32 mouse cellular contexts compared by ENCODE assay signal in the genomic region with DNA sequence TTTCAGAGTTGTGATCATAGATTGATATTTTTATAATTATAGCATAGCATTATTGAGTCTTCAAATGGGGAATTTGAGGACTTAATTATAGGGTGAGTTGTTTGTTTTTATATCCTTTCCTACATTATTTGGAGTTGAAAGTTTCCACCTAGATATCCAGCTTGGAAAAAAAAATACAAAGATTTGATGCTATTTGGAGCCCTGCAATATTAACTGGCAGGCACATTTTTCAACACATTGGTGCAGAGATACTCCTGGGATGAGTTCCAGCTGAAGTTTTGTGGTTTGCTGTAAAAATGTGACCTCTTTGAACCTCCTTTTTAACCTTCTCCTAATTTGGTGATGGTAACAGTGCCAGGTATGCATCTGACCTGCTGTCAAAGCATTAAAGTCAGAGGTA.
"Had no signal": no experiment of that assay in that cellular context is flagged by ENCODE, and none has a peak within 500 bp of the region (broad histone marks: within the 10 kb centered on the region; RNA-seq: fewer than 3 reads in every experiment).

No protein-coding gene starts in this region.

- H3K27me3 ChIP-seq: limb, embryonic 12.5 days; limb, embryonic 13.5 days; limb, embryonic 15.5 days; liver, embryonic 12.5 days; liver, embryonic 13.5 days; liver, embryonic 15.5 days; lung, embryonic 15.5 days; megakaryocyte, embryonic 14.5 days; midbrain, embryonic 12.5 days; midbrain, embryonic 13.5 days; midbrain, embryonic 15.5 days; neural tube, embryonic 12.5 days; neural tube, embryonic 13.5 days had no signal

- H3K4me3 ChIP-seq: limb, embryonic 10.5 days; limb, embryonic 12.5 days; limb, embryonic 13.5 days; limb, embryonic 15.5 days; liver, embryonic 12.5 days; liver, embryonic 13.5 days; liver, embryonic 15.5 days; lung, embryonic 15.5 days; megakaryocyte, embryonic 14.5 days; midbrain, embryonic 10.5 days; midbrain, embryonic 12.5 days; midbrain, embryonic 13.5 days; midbrain, embryonic 15.5 days; myocyte; neural tube, embryonic 12.5 days; neural tube, embryonic 13.5 days had no signal

- H3K27ac ChIP-seq: limb, embryonic 10.5 days; limb, embryonic 12.5 days; limb, embryonic 13.5 days; limb, embryonic 15.5 days; liver, embryonic 12.5 days; liver, embryonic 13.5 days; liver, embryonic 14.5 days; liver, embryonic 15.5 days; lung, embryonic 15.5 days; macrophage; midbrain, embryonic 10.5 days; midbrain, embryonic 12.5 days; midbrain, embryonic 13.5 days; midbrain, embryonic 15.5 days; neural tube, embryonic 12.5 days; neural tube, embryonic 13.5 days had no signal

- H3K4me1 ChIP-seq: limb, embryonic 10.5 days; limb, embryonic 12.5 days; limb, embryonic 13.5 days; limb, embryonic 15.5 days; liver, embryonic 12.5 days; liver, embryonic 13.5 days; liver, embryonic 15.5 days; lung, embryonic 15.5 days; megakaryocyte, embryonic 14.5 days; neural tube, embryonic 12.5 days had no signal

- H3K4me2 ChIP-seq: limb, embryonic 12.5 days; limb, embryonic 13.5 days; limb, embryonic 15.5 days; liver, embryonic 11.5 days; liver, embryonic 12.5 days; liver, embryonic 13.5 days; liver, embryonic 15.5 days; lung, embryonic 14.5 days; lung, embryonic 15.5 days; midbrain, embryonic 11.5 days; midbrain, embryonic 12.5 days; midbrain, embryonic 13.5 days; midbrain, embryonic 15.5 days; neural tube, embryonic 12.5 days; neural tube, embryonic 13.5 days had no signal

- H3K9me3 ChIP-seq: limb, embryonic 10.5 days; limb, embryonic 12.5 days; limb, embryonic 13.5 days; limb, embryonic 15.5 days; liver, embryonic 12.5 days; liver, embryonic 15.5 days; lung, embryonic 15.5 days; midbrain, embryonic 10.5 days; midbrain, embryonic 12.5 days; midbrain, embryonic 13.5 days; midbrain, embryonic 15.5 days; neural tube, embryonic 12.5 days; neural tube, embryonic 13.5 days had no signal

- DNase-seq: left cerebral cortex, postnatal 4 days; liver; liver, embryonic 13.5 days; lung, adult 18-20 months; lung, adult 2 months; lung, embryonic 14.5 days; lung, postnatal 10 days; lung, postnatal 14 days; lung, postnatal 36 days; lung, postnatal 4 days; midbrain, embryonic 14.5 days had no signal

- H3K36me3 ChIP-seq: limb, embryonic 10.5 days; limb, embryonic 12.5 days; limb, embryonic 13.5 days; limb, embryonic 15.5 days; liver, embryonic 12.5 days; liver, embryonic 13.5 days; liver, embryonic 15.5 days; lung, embryonic 15.5 days; midbrain, embryonic 10.5 days; midbrain, embryonic 12.5 days; midbrain, embryonic 13.5 days; midbrain, embryonic 15.5 days; neural tube, embryonic 12.5 days; neural tube, embryonic 13.5 days had no signal

- ATAC-seq: liver, embryonic 12.5 days; lung, postnatal 0 days; midbrain, embryonic 13.5 days; midbrain, embryonic 15.5 days; midbrain, embryonic 16.5 days had no signal

- H3K9ac ChIP-seq: limb, embryonic 12.5 days; limb, embryonic 13.5 days; limb, embryonic 15.5 days; liver, embryonic 12.5 days; liver, embryonic 13.5 days; liver, embryonic 14.5 days; liver, embryonic 15.5 days; lung, embryonic 14.5 days; lung, embryonic 15.5 days; midbrain, embryonic 12.5 days; midbrain, embryonic 13.5 days; midbrain, embryonic 15.5 days; neural tube, embryonic 12.5 days; neural tube, embryonic 13.5 days had no signal
